Mouse (Mus musculus) forebrain, embryonic 11.5 days (tissue): ENCODE measurements around the gene Hist1h2ah. TPM values are rescaled to one million over a fixed set of nuclear protein-coding genes. Genes with fewer than 3 reads are reported as not detected.

Source experiments
- ATAC-seq: fragments of 200-750 bp; cut with Nextera tagmentation; replicated peaks from 2 replicates; pipeline ENCODE4 v1.8.0; 2017; ENCODE audit warnings: moderate TSS enrichment; ENCODE audit not compliant: low FRiP score
- DNase-seq: peaks from one replicate; pipeline ENCODE4 v3.0.0-alpha.2; 2017; ENCODE audit warnings: low spot score
- H3K27ac ChIP-seq: fragments of 300-500 bp; sonication (generic); 2 replicates; pipeline ENCODE4 v1.5.1; 2014; ENCODE audit warnings: low read depth, low read length
- H3K27me3 ChIP-seq: fragments of 300-500 bp; sonication (generic); 2 replicates; pipeline ENCODE4 v1.6.1; 2014; ENCODE audit warnings: mild to moderate bottlenecking, low read length, mixed read lengths; ENCODE audit not compliant: control insufficient read depth, insufficient read depth
- H3K36me3 ChIP-seq: fragments of 300-500 bp; sonication (generic); 2 replicates; pipeline ENCODE4 v1.6.1; 2014; ENCODE audit warnings: mild to moderate bottlenecking, low read length, moderate library complexity, mixed read lengths; ENCODE audit not compliant: control insufficient read depth, insufficient read depth
- H3K4me1 ChIP-seq: fragments of 300-500 bp; sonication (generic); replicated peaks from 2 replicates; pipeline ENCODE4 v1.6.1; 2014; ENCODE audit warnings: low read length, mixed read lengths; ENCODE audit not compliant: control insufficient read depth, insufficient read depth
- H3K4me2 ChIP-seq: fragments of 300-500 bp; sonication (generic); 2 replicates; pipeline ENCODE4 v1.6.1; 2014; ENCODE audit warnings: low read depth, mild to moderate bottlenecking, low read length, moderate library complexity, mixed read lengths; ENCODE audit not compliant: severe bottlenecking
- H3K4me3 ChIP-seq: fragments of 300-500 bp; sonication (generic); 2 replicates; pipeline ENCODE4 v1.5.1; 2014; ENCODE audit warnings: low read depth, low read length
- H3K9ac ChIP-seq: fragments of 300-500 bp; sonication (generic); 2 replicates; pipeline ENCODE4 v1.6.1; 2014; ENCODE audit warnings: low read length
- H3K9me3 ChIP-seq: fragments of 300-500 bp; sonication (generic); 2 replicates; pipeline ENCODE4 v1.6.1; 2016; ENCODE audit warnings: low read length, mixed read lengths; ENCODE audit not compliant: control insufficient read depth
- WGBS: fragments of 180-500 bp; shearing (Covaris S2); extraction: QIAGEN DNeasy Blood & Tissue Kit; methylation state at CpG from one replicate; pipeline ENCODE4 v1.1.7; 2014; 5-methylcytosine and 5-hydroxymethylcytosine counted together
- polyA plus RNA-seq: library from polyadenylated mRNA; unstranded; fragments of >200 nt; fragmentation: Nextera tagmentation; extraction: Ambion mirVana; gene quantifications from 2 replicates; pipeline ENCODE4 v1.2.1, GENCODE M21; 2014

The Hist1h2ah gene
- polyA plus RNA-seq, 1 experiment from 2014 or later: 5.6 TPM

DNA sequence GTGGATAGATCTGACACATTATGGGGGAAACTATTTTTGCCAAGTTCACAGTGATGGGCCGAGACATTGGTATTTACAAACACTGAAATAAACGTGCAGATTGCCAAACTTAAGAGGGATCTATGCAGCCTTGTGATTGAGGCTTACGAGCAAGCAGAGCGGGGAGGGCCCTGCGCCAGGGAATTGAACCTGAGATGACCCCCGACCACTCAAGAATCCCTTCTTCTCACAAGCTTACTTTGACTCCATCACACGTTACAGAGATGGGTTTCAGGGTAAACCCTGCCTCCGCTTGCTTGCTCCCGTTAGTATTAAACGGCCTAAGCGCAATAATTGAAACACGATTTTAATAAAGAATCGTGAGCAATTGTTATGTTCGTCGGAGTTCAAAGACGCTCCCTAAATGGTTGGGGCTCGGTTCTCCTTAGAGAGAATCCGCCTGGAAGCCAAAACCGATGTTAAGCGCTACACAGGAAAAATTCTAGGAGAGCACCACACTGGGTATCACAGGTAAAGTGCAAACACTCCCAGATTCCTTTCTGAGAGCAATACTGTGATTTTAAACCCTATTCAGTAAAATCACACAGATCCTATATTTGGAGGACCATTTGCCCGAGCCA is 38.1 kb downstream of the Hist1h2ah start:
- WGBS: 1% methylated on average over 21 of the region's 21 CpGs
- Histone ChIP-seq H3K4me1 (no peaks in the 10 kb centered on the region; the same call in 1 of the 2 replicates), H3K9me3 (no peaks in the 10 kb centered on the region), H3K9ac (no peak overlapping the region), H3K36me3 (no peaks in the 10 kb centered on the region), H3K4me2 (peak overlapping the region; percentile 45), H3K27me3 (peaks cover 60% of the 10 kb centered on the region), H3K27ac (no peak overlapping the region), H3K4me3 (peak overlapping the region; percentile 39)
- ATAC-seq: no peak
- no peak for DNase-seq

DNA sequence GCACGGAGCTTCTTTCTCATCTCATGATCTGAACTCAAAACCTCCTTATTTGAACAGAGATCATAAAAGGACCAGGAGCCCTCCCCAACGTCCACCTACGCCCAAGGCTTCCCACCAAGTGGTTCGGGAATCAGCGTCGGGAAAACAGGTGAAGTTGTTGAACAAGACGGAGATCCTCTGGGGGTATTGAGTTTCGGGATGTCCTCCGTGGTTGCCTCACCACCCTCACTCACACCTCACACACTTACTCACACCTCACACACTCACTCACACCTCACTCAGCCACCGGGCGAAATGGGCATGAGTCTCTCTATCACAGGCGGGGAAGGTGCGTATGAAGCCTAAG is 38.6 kb downstream of the Hist1h2ah start:
- peaks cover 55% of the 10 kb centered on the region for H3K27me3 ChIP-seq
- no peak overlapping the region for H3K9ac ChIP-seq
- under 1% methylated on average over 13 of the region's 13 CpGs for WGBS
- peak overlapping the region; percentile 39 for H3K4me3 ChIP-seq
- no peaks in the 10 kb centered on the region for H3K9me3 ChIP-seq
- no peaks in the 10 kb centered on the region for H3K36me3 ChIP-seq
- H3K4me2 ChIP-seq: peak overlapping the region; percentile 45
- H3K4me1 ChIP-seq: no peaks in the 10 kb centered on the region; the same call in 1 of the 2 replicates
- H3K27ac ChIP-seq: no peak overlapping the region
- ATAC-seq (no peak), DNase-seq (no peak)

DNA sequence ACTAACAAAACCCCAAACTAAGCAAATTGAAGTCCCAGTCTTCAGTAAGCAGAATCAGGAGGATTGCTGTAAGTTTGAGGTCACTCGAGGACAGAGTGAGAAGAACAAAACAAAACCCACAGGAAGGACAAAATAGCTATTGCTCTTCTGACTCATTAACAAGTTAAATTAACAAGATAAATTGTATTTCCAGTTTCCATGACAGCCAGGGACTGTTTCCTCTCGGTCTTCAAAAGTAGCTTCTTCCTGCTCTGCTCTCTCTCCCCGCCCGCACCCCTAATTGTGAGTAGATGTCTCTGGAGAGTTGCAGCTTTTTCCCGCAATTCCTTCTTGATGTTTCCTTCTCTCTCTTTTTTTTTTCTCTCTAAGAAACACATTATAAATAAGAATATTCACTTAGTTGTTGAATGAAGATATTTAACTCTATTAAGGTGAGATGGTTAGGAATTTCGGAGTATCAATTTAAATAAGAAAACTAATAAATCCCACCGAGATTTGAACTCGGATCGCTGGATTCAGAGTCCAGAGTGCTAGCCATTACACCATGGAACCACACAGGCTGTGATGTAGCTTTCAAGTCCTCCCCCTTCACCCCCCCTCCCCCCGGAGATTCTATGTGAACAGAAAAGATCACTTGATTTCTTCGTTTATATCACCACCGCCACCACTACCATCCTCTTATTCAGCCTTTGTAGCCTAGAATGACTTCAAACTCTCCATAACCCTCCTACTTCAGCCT is 39.1 kb downstream of the Hist1h2ah start:
- H3K9me3 ChIP-seq: no peaks in the 10 kb centered on the region
- 3% methylated on average over 12 of the region's 12 CpGs for WGBS
- peak overlapping the region; percentile 65 for H3K4me2 ChIP-seq
- ATAC-seq: 0 out of 2 replicates have a peak, but pooled peaks have one; percentile 60
- H3K9ac ChIP-seq: no peak overlapping the region
- H3K36me3 ChIP-seq: no peaks in the 10 kb centered on the region
- no peaks in the 10 kb centered on the region; the same call in 1 of the 2 replicates for H3K4me1 ChIP-seq
- DNase-seq: peak; percentile 80
- peaks cover 50% of the 10 kb centered on the region for H3K27me3 ChIP-seq
- H3K4me3 ChIP-seq: peak overlapping the region; percentile 39
- no peak overlapping the region for H3K27ac ChIP-seq

DNA sequence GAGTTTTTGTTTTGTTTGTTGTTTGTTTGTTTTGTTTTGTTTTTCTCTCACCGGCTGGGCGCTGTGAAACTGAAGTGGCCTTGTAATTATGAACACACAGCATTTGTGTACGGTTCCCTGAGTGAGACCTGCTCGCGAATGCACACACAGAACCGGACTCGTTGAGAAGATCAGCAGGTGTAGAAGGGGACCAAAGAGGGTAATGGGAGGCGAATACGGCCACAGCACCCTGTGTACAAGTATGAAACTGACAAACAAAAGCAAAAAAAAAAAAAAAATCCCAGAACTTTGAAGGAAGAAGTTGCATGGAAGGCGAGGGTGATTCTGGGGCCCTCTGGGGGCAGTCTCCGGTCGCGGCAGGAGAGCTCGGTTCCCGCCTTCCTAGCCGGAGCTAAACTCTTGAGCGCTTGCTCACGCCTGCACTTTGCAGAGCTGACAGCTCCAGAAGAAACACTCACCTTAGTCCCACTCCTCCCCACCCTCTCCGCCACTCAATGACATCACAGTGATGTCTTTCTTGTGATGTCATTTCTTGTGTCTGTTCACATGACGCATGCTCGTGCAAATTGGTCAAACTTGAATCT is 39.9 kb downstream of the Hist1h2ah start:
- peak; percentile 61 for ATAC-seq
- peaks cover 42% of the 10 kb centered on the region for H3K27me3 ChIP-seq
- H3K36me3 ChIP-seq: no peaks in the 10 kb centered on the region
- WGBS: 2% methylated on average over 21 of the region's 21 CpGs
- H3K4me3 ChIP-seq: peak overlapping the region; percentile 39
- no peaks in the 10 kb centered on the region; the same call in 1 of the 2 replicates for H3K4me1 ChIP-seq
- H3K9me3 ChIP-seq: no peaks in the 10 kb centered on the region
- H3K27ac ChIP-seq: no peak overlapping the region
- peak overlapping the region; percentile 65 for H3K4me2 ChIP-seq
- peak; percentile 71 for DNase-seq
- H3K9ac ChIP-seq: peak overlapping the region; percentile 35

DNA sequence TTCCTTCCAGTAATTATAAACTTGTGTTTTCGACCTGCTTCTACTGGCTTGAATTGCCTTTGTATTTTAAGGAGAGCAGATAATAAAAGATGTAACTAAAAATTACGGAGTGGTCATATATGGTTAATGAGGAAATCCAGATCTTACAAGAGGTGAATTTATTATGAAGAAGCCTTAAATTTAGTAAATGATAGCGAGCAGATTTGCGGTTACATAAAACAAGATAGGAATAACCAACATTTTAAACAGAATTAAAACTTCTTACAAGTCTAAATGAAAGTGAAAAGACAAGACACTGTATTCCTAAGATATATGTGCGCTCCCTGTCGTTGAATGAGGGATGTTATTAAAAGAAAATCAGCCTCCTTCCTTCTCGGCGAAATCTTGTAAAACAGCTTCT is 40.5 kb downstream of the Hist1h2ah start:
- H3K27ac ChIP-seq: no peak overlapping the region
- ATAC-seq (no peak), DNase-seq (no peak)
- H3K4me2 ChIP-seq: peak overlapping the region; percentile 65
- WGBS: 5% methylated on average over 8 of the region's 8 CpGs
- peaks cover 38% of the 10 kb centered on the region for H3K27me3 ChIP-seq
- H3K4me3 ChIP-seq: peak overlapping the region; percentile 39
- no peaks in the 10 kb centered on the region for H3K36me3 ChIP-seq
- H3K9me3 ChIP-seq: no peaks in the 10 kb centered on the region
- no peaks in the 10 kb centered on the region; the same call in 1 of the 2 replicates for H3K4me1 ChIP-seq
- peak overlapping the region; percentile 35 for H3K9ac ChIP-seq

DNA sequence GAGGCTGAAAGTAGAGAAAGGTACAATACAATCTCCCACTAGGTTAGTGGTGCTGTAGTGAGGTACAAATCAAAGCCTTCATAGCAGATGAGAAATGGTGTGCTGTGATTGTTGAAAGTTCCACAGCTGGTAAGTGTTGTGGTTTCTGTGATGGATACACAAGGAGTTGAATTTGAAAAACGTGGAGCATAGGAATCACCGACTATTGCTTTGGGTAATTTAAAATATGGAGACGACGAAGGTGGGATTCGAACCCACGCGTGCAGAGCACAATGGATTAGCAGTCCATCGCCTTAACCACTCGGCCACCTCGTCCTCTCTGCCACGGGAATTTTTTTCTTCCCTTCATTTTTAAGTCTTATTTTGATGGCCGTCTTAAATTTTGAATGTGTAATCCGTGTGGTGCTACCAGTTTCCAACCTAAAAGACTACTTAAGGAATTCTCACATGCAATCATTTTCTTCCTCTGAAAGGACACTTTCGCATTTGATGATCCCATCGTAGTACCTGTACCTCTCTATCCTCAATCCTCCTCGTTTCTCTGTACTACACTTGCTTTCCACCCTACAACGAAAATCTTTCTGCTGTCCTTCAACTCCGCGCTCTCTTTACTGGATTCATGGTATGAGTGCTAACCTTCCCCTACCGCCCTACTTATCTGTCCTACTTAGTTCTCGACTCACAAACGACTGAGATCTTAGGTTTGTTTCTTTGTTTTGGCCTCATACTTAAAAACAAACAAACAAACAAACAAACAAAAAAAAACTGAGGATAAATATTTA is 41.2 kb downstream of the Hist1h2ah start:
- Histone ChIP-seq H3K27me3 (peaks cover 31% of the 10 kb centered on the region), H3K36me3 (no peaks in the 10 kb centered on the region), H3K9me3 (no peaks in the 10 kb centered on the region), H3K4me1 (no peaks in the 10 kb centered on the region; the same call in 1 of the 2 replicates), H3K9ac (no peak overlapping the region), H3K4me3 (no peak overlapping the region), H3K27ac (no peak overlapping the region), H3K4me2 (peak overlapping the region; percentile 16; the same call in 1 of the 2 replicates)
- DNase-seq (peak; percentile 76), ATAC-seq (0 out of 2 replicates have a peak, but pooled peaks have one; percentile 52)
- under 1% methylated on average over 22 of the region's 22 CpGs for WGBS

DNA sequence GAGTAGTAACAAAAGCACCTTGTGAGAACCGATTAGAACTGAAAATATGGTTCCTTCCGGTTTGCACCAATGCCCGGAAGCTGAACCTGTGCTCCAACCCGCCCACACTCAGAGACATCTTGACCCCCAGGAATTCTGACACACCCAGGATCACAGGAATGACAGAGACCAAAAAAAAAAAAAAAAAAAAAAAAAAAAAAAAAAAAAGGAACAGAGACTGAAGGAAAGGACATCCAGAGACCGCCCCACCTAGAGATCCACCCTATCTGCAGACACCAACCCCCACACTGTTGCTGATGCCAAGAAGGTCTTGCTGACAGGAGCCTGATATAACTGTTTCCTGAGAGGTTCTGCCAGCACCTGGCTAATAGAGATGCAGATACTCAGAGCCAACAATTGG is 42.8 kb downstream of the Hist1h2ah start:
- no peaks in the 10 kb centered on the region for H3K9me3 ChIP-seq
- DNase-seq (no peak), ATAC-seq (no peak)
- 79% methylated on average over 5 of the region's 5 CpGs for WGBS
- no peaks in the 10 kb centered on the region; the same call in 1 of the 2 replicates for H3K4me1 ChIP-seq
- peaks cover 16% of the 10 kb centered on the region for H3K27me3 ChIP-seq
- no peak overlapping the region for H3K27ac ChIP-seq
- no peak overlapping the region for H3K9ac ChIP-seq
- no peak overlapping the region for H3K4me3 ChIP-seq
- H3K4me2 ChIP-seq: no peak overlapping the region
- no peaks in the 10 kb centered on the region for H3K36me3 ChIP-seq
